Mouse (Mus musculus): Measurements from ENCODE around the gene Nf1. TPM values are rescaled to one million over a fixed set of nuclear protein-coding genes. Genes with fewer than 3 reads are reported as not detected.

The Nf1 gene
- 3.2 and 4.1 TPM in 2 replicates for polyA plus RNA-seq (2015; fragmentation: Nextera tagmentation; extraction: Ambion mirVana)

DNA sequence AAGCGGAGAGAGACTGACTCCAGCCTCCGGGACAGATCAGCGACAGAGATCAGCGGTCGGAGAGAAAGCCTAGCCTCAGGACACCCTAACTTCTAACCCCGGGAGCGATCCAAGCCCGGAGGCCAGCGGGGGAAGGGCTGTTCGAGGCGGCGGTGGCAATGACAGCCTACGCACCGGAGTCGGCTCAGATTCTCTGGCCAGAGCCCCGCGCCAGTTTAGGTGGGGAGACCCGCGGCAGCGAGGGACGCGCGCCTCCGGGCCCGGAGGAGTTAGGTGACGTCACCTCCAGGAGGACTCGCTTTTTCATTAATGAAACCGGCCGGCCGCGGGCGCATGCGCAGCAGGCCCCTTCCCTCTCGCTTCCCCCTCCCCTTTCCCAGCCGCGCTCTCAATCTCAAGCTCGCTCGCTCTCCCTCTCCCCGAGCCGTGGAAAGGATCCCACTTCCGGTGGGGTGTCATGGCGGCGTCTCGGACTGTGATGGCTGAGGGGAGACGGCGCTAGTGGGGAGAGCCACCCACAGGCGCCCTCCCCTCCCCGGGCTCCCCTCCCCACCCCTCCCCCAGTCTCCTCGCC lies at the start of gene Nf1:
Nf1 (plus strand) TSS at position 460 of the 574 bp plus-strand sequence.
- no peaks in the 10 kb centered on the region for H3K27me3 ChIP-seq (ENCODE audit: control insufficient read depth, insufficient read depth, low read length)
- peak; percentile 96 for ATAC-seq (ENCODE audit: insufficient read depth, low FRiP score)

DNA sequence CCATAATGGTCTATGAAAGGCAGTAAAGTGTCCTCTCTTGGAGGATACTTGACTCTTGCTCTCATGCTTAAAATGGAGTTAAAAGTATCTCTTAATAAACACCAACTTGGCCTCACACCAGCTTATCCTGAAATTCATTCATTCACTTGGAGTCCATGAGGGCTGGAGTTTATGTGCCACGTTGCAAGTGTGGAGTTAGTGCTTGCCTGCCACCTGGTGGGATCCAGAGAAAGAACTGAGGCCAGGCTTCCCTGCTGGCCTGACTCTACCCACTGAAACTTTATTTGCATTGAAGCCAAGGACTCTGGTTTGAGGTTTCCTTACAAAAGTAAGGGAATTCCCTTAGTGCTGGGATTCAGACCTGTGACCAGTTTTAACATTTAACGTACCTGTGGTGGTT lies 49.0 kb upstream of the Nf1 start:
- Histone ChIP-seq H3K4me2 (ENCODE audit: low read depth, low read length) (no peak overlapping the region), H3K4me1 (ENCODE audit: control insufficient read depth, insufficient read depth, low read length) (peaks cover 15% of the 10 kb centered on the region)
- WGBS: 47% methylated on average over 2 of the region's 2 CpGs

More for the DNA sequence above, at the start of gene Nf1:
- Histone ChIP-seq H3K27ac (ENCODE audit: low read length) (peak within 1 kb of the TSS; percentile 87), H3K9ac (ENCODE audit: low read length) (peak within 1 kb of the TSS; percentile 99), H3K4me1 (ENCODE audit: control insufficient read depth, insufficient read depth, low read length) (0 out of 2 replicates have a peak, but pooled peaks cover 5% of the 10 kb centered on the region), H3K9me3 (replicated peaks; ENCODE audit: control insufficient read depth, low read length) (no peaks in the 10 kb centered on the region), H3K4me3 (replicated peaks; ENCODE audit: low read length) (peak within 1 kb of the TSS; percentile 94), H3K4me2 (ENCODE audit: low read depth, low read length) (peak within 1 kb of the TSS; percentile 70), H3K36me3 (ENCODE audit: control insufficient read depth, insufficient read depth, low read length) (no peaks in the 10 kb centered on the region)
- under 1% methylated on average over 48 of the region's 49 CpGs for WGBS

DNA sequence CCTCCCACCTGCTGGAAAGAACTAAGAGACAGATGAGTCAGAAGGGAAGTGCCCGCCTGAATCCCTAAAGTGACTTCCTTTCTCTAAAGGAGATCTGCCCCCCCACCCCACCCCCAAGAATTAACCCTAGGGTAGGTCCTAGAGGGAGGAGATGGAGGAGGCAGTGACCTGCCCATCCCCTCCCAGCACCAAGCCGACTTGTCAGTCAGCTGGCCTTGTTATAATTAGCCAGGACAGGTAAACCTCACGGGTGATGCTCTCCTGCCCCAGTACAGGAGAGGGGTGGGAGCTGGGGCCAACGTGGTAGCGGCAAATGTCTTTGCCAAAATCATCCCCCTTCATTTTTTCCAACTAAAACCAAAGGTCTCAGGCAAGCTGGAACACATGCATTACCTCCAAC lies 47.8 kb upstream of the Nf1 start:
- Histone ChIP-seq H3K4me3 (replicated peaks; ENCODE audit: low read length) (no peak overlapping the region), H3K9ac (ENCODE audit: low read length) (no peak overlapping the region), H3K36me3 (ENCODE audit: control insufficient read depth, insufficient read depth, low read length) (no peaks in the 10 kb centered on the region), H3K27me3 (ENCODE audit: control insufficient read depth, insufficient read depth, low read length) (no peaks in the 10 kb centered on the region), H3K4me1 (ENCODE audit: control insufficient read depth, insufficient read depth, low read length) (peaks cover 12% of the 10 kb centered on the region), H3K27ac (ENCODE audit: low read length) (no peak overlapping the region), H3K4me2 (ENCODE audit: low read depth, low read length) (no peak overlapping the region), H3K9me3 (replicated peaks; ENCODE audit: control insufficient read depth, low read length) (no peaks in the 10 kb centered on the region)
- 51% methylated on average over 5 of the region's 5 CpGs for WGBS
- ATAC-seq (ENCODE audit: insufficient read depth, low FRiP score): no peak

More for the DNA sequence above, 49.0 kb upstream of the Nf1 start:
- ATAC-seq (ENCODE audit: insufficient read depth, low FRiP score): peak; percentile 38; the same call in 1 of the 2 replicates
- Histone ChIP-seq H3K36me3 (ENCODE audit: control insufficient read depth, insufficient read depth, low read length) (no peaks in the 10 kb centered on the region), H3K9me3 (replicated peaks; ENCODE audit: control insufficient read depth, low read length) (no peaks in the 10 kb centered on the region), H3K4me3 (replicated peaks; ENCODE audit: low read length) (no peak overlapping the region), H3K27ac (ENCODE audit: low read length) (no peak overlapping the region), H3K9ac (ENCODE audit: low read length) (no peak overlapping the region), H3K27me3 (ENCODE audit: control insufficient read depth, insufficient read depth, low read length) (no peaks in the 10 kb centered on the region)

DNA sequence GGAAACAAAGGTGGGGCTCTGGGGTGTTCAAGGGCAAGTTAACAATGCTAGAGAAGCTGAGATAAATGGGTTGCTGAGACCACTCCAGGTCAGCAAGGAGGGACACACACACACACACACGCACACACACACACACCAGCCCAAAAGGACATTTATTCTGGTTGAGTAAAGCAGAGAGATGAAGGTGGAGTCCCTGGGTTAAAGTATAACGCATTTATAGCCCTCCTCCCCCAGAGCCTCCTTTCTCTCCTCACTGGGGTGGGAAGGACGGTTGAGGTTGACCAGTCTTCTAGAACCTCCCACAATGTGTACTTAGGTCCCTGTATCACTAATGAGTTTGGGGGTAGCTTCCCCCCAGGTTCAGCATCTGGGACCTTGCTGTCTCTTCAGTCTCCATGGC lies 47.4 kb upstream of the Nf1 start:
- Histone ChIP-seq H3K4me3 (replicated peaks; ENCODE audit: low read length) (no peak overlapping the region), H3K4me2 (ENCODE audit: low read depth, low read length) (no peak overlapping the region), H3K4me1 (ENCODE audit: control insufficient read depth, insufficient read depth, low read length) (peaks cover 10% of the 10 kb centered on the region), H3K9ac (ENCODE audit: low read length) (no peak overlapping the region), H3K9me3 (replicated peaks; ENCODE audit: control insufficient read depth, low read length) (no peaks in the 10 kb centered on the region), H3K27ac (ENCODE audit: low read length) (peak overlapping the region; percentile 46; the same call in 1 of the 2 replicates), H3K27me3 (ENCODE audit: control insufficient read depth, insufficient read depth, low read length) (no peaks in the 10 kb centered on the region), H3K36me3 (ENCODE audit: control insufficient read depth, insufficient read depth, low read length) (no peaks in the 10 kb centered on the region)
- 64% methylated on average over 3 of the region's 3 CpGs for WGBS
- no peak for ATAC-seq (ENCODE audit: insufficient read depth, low FRiP score)

DNA sequence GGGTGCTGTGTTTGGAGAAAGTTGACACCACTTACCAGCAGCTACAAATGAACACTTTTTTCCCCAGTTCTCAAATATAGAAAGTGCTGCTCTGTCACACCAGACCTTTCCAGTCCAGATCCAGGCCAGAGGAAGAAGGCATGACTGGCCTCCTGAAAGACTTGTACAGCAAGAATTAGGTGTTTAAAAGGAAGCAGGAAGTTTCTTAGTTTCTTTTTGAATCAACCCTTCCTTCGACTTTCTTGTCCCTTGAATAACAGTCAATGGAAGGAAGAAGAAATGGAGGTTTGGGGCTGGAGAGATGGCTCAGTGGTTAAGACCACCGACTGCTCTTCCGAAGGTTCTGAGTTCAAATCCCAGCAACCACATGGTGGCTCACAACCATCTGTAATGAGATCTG lies 46.5 kb upstream of the Nf1 start:
- ATAC-seq (ENCODE audit: insufficient read depth, low FRiP score): no peak
- no peak overlapping the region for H3K9ac ChIP-seq (ENCODE audit: low read length)
- no peak overlapping the region for H3K4me2 ChIP-seq (ENCODE audit: low read depth, low read length)
- H3K27ac ChIP-seq (ENCODE audit: low read length): peak overlapping the region; percentile 29; the same call in 1 of the 2 replicates
- 88% methylated on average over 3 of the region's 3 CpGs for WGBS
- H3K36me3 ChIP-seq (ENCODE audit: control insufficient read depth, insufficient read depth, low read length): no peaks in the 10 kb centered on the region
- 0 out of 2 replicates have a peak, but pooled peaks cover 6% of the 10 kb centered on the region for H3K4me1 ChIP-seq (ENCODE audit: control insufficient read depth, insufficient read depth, low read length)
- no peaks in the 10 kb centered on the region for H3K27me3 ChIP-seq (ENCODE audit: control insufficient read depth, insufficient read depth, low read length)
- H3K9me3 ChIP-seq (replicated peaks; ENCODE audit: control insufficient read depth, low read length): no peaks in the 10 kb centered on the region
- H3K4me3 ChIP-seq (replicated peaks; ENCODE audit: low read length): no peak overlapping the region

DNA sequence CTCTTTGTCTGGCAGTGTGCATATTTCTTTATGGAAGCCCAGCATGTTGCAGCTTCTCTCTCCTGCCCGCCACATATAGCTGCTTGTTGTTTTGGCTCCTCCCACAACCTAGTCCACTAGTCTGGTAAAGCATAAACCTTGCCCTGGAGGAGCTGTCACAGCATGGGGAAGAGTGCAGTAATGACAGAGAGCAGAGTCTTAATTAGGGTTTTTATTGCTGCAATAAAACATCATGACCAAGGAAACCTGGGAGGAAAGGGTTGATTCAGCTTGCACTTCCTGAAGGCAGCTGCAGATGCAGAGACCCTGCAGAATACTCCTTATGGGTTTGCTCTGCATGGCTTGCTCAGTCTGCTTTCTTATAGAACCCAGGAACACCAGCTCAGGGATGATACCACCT lies 45.5 kb upstream of the Nf1 start:
- 33% methylated on average over 1 of the region's 1 CpGs for WGBS
- no peak for ATAC-seq (ENCODE audit: insufficient read depth, low FRiP score)
- H3K9ac ChIP-seq (ENCODE audit: low read length): no peak overlapping the region
- H3K4me1 ChIP-seq (ENCODE audit: control insufficient read depth, insufficient read depth, low read length): 0 out of 2 replicates have a peak, but pooled peaks cover 4% of the 10 kb centered on the region
- H3K36me3 ChIP-seq (ENCODE audit: control insufficient read depth, insufficient read depth, low read length): no peaks in the 10 kb centered on the region
- H3K9me3 ChIP-seq (replicated peaks; ENCODE audit: control insufficient read depth, low read length): no peaks in the 10 kb centered on the region
- H3K27me3 ChIP-seq (ENCODE audit: control insufficient read depth, insufficient read depth, low read length): no peaks in the 10 kb centered on the region
- H3K27ac ChIP-seq (ENCODE audit: low read length): no peak overlapping the region
- H3K4me2 ChIP-seq (ENCODE audit: low read depth, low read length): no peak overlapping the region
- no peak overlapping the region for H3K4me3 ChIP-seq (replicated peaks; ENCODE audit: low read length)

DNA sequence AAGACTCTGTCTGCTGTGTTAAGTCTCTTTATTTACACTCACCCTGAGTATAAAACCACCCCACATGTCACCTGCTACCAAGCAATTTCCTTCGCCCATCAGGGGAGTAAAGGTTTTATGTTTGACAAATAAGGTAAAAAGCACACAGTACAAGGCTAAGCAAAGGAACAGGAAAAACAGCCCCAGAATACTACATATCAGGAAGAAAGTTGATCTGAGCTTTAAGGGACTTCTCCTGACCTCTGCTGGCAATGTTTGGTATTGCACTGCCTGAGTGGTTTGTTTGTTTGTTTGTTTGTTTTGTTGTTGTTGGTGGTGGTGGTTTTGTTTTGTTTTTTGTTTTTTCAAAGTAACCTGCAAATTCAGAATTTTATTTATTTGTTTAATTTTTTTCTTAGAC lies 43.3 kb upstream of the Nf1 start:
- 32% methylated on average over 1 of the region's 1 CpGs for WGBS
- Histone ChIP-seq H3K9ac (ENCODE audit: low read length) (no peak overlapping the region), H3K4me3 (replicated peaks; ENCODE audit: low read length) (no peak overlapping the region), H3K36me3 (ENCODE audit: control insufficient read depth, insufficient read depth, low read length) (no peaks in the 10 kb centered on the region), H3K9me3 (replicated peaks; ENCODE audit: control insufficient read depth, low read length) (no peaks in the 10 kb centered on the region), H3K4me1 (ENCODE audit: control insufficient read depth, insufficient read depth, low read length) (no peaks in the 10 kb centered on the region), H3K27ac (ENCODE audit: low read length) (no peak overlapping the region), H3K27me3 (ENCODE audit: control insufficient read depth, insufficient read depth, low read length) (no peaks in the 10 kb centered on the region), H3K4me2 (ENCODE audit: low read depth, low read length) (no peak overlapping the region)
- no peak for ATAC-seq (ENCODE audit: insufficient read depth, low FRiP score)

DNA sequence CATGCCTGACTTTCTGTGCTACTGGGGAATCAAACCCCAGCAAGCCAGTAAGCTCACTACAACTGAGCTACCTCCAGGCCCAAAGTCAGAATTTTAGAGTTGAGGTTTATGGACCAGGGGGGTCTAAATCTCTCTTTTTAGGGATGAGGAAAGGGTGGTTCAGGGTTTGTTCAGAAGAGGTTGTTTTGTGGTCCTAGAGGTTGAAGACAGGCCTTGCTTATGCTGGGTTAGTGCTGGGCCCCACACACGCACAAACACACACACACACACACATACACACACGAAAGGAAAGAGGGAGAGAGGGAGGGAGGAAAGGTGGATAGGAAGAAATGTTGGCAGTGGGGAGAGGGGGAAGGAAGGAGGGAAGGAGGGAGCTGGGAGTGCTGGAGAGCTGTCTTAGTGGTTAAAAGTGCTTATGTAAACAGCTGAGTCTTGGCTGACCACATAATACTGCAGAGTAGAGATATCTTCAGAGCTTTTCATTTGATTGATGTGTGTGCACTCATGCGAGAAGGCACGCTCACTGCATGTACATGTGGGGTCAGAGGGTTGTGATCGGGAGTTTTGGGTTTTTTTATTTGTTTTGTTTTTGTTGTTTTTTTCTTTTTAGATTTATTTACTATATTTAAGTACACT lies 42.5 kb upstream of the Nf1 start, which contains the start of gene Gm9964:
Gm9964 (minus strand) TSS at position 51 of the 636 bp plus-strand sequence.
- no peaks in the 10 kb centered on the region for H3K36me3 ChIP-seq (ENCODE audit: control insufficient read depth, insufficient read depth, low read length)
- no peak for ATAC-seq (ENCODE audit: insufficient read depth, low FRiP score)
- H3K27me3 ChIP-seq (ENCODE audit: control insufficient read depth, insufficient read depth, low read length): no peaks in the 10 kb centered on the region
- no peaks in the 10 kb centered on the region for H3K9me3 ChIP-seq (replicated peaks; ENCODE audit: control insufficient read depth, low read length)
- no peak within 1 kb of the TSS for H3K4me3 ChIP-seq (replicated peaks; ENCODE audit: low read length)
- no peak within 1 kb of the TSS for H3K4me2 ChIP-seq (ENCODE audit: low read depth, low read length)
- no peak within 1 kb of the TSS for H3K27ac ChIP-seq (ENCODE audit: low read length)
- 46% methylated on average over 5 of the region's 5 CpGs for WGBS
- no peak within 1 kb of the TSS for H3K9ac ChIP-seq (ENCODE audit: low read length)
- no peaks in the 10 kb centered on the region for H3K4me1 ChIP-seq (ENCODE audit: control insufficient read depth, insufficient read depth, low read length)

DNA sequence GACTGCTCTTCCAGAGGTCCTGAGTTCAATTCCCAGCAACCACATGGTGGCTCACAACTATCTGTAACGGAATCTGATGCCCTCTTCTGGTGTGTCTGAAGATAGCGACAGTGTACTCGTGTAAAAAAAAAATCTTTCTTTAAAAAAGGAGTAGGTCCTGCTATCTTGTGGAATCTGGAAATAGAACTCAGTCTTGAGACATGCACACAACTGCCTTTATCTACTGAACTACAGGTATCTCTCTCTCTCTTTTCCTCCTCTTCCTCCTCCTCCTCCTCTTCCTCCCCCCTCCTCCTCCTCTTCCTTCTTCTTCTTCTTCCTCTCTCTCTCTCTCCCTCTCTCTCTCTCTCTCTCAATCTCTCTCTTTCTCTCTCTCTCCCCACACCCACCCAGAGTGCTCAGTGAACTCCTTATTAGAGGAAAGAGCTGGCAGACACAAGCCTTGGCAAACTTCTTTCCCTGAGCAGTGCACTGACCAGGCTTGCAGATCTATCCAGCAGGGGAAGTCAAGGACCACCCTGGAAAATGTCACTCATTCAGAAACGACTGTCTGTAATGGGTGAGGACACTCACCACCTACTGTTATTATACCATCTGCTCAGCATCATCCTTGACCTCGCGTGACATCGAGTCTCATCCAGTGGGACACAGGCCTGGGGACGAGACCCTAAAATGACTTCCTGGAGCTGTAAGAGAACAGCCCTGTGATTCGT lies 39.6 kb upstream of the Nf1 start:
- no peak for ATAC-seq (ENCODE audit: insufficient read depth, low FRiP score)
- 77% methylated on average over 9 of the region's 9 CpGs for WGBS
- no peak overlapping the region for H3K27ac ChIP-seq (ENCODE audit: low read length)
- H3K36me3 ChIP-seq (ENCODE audit: control insufficient read depth, insufficient read depth, low read length): no peaks in the 10 kb centered on the region
- no peak overlapping the region for H3K4me2 ChIP-seq (ENCODE audit: low read depth, low read length)
- no peaks in the 10 kb centered on the region for H3K27me3 ChIP-seq (ENCODE audit: control insufficient read depth, insufficient read depth, low read length)
- H3K9me3 ChIP-seq (replicated peaks; ENCODE audit: control insufficient read depth, low read length): no peaks in the 10 kb centered on the region
- H3K9ac ChIP-seq (ENCODE audit: low read length): no peak overlapping the region
- H3K4me3 ChIP-seq (replicated peaks; ENCODE audit: low read length): no peak overlapping the region
- H3K4me1 ChIP-seq (ENCODE audit: control insufficient read depth, insufficient read depth, low read length): no peaks in the 10 kb centered on the region

All from stomach, embryonic 16.5 days (tissue).